Mouse (Mus musculus): ENCODE measurements around the gene Tcp11x2. TPM values are rescaled to one million over a fixed set of nuclear protein-coding genes. Genes with fewer than 3 reads are reported as not detected.

The Tcp11x2 gene
- 0.07 TPM in 1 of 2 replicates, not detected in the other for polyA plus RNA-seq (2016; fragmentation: Nextera tagmentation; extraction: Ambion mirVana)

GRCm38 (mm10) chrX:135693633-135694032 is at the start of gene Tcp11x2:
Gene Tcp11x2 (minus strand): TSS chrX:135693790.
- no peaks in the 10 kb centered on the region for H3K9me3 ChIP-seq
- no peak within 1 kb of the TSS for H3K27ac ChIP-seq (replicated peaks)
- no peak within 1 kb of the TSS for H3K4me3 ChIP-seq
- no peaks in the 10 kb centered on the region for H3K36me3 ChIP-seq (replicated peaks)
- no peaks in the 10 kb centered on the region for H3K4me1 ChIP-seq
- 58% methylated on average over 1 of the region's 1 CpGs for WGBS
- peaks cover 48% of the 10 kb centered on the region for H3K27me3 ChIP-seq (replicated peaks; ENCODE audit: low read depth, poor library complexity, severe bottlenecking)
- no peak for DNase-seq (ENCODE audit: low spot score)

- Histone ChIP-seq H3K27me3 (replicated peaks; ENCODE audit: low read depth, poor library complexity, severe bottlenecking) (peaks cover 49% of the 10 kb centered on the region), H3K4me3 (peak overlapping the region; percentile 69), H3K36me3 (replicated peaks) (peaks cover 19% of the 10 kb centered on the region), H3K9me3 (no peaks in the 10 kb centered on the region), H3K27ac (replicated peaks) (peak overlapping the region; percentile 84), H3K4me1 (peaks cover 4% of the 10 kb centered on the region; the same call in 1 of the 2 replicates)
- DNase-seq (ENCODE audit: low spot score) = no peak
- 24% methylated on average over 7 of the region's 7 CpGs for WGBS
These were observed 49.4 kb upstream of the Tcp11x2 start for GRCm38 (mm10) chrX:135743056-135743355.

- Histone ChIP-seq H3K9me3 (no peaks in the 10 kb centered on the region), H3K36me3 (replicated peaks) (peaks cover 19% of the 10 kb centered on the region), H3K27ac (replicated peaks) (peak within 1 kb of the TSS; percentile 84), H3K4me1 (peaks cover 4% of the 10 kb centered on the region; the same call in 1 of the 2 replicates), H3K4me3 (peak within 1 kb of the TSS; percentile 69), H3K27me3 (replicated peaks; ENCODE audit: low read depth, poor library complexity, severe bottlenecking) (peaks cover 51% of the 10 kb centered on the region)
- WGBS = 19% methylated on average over 48 of the region's 48 CpGs
- DNase-seq (ENCODE audit: low spot score) = peak; percentile 84
These were observed 48.9 kb upstream of the Tcp11x2 start, which contains the start of the genes Armcx5 and Gprasp1 for GRCm38 (mm10) chrX:135742304-135743055. Gene Armcx5 (plus strand): TSS chrX:135742733. Gene Gprasp1 (plus strand): TSS chrX:135742733.

GRCm38 (mm10) chrX:135738730-135739520 is 45.3 kb upstream of the Tcp11x2 start:
- Histone ChIP-seq H3K36me3 (replicated peaks) (no peaks in the 10 kb centered on the region), H3K4me1 (peaks cover 4% of the 10 kb centered on the region; the same call in 1 of the 2 replicates), H3K27me3 (replicated peaks; ENCODE audit: low read depth, poor library complexity, severe bottlenecking) (peaks cover 49% of the 10 kb centered on the region), H3K27ac (replicated peaks) (no peak overlapping the region), H3K4me3 (no peak overlapping the region), H3K9me3 (no peaks in the 10 kb centered on the region)
- WGBS = 93% methylated on average over 2 of the region's 2 CpGs
- DNase-seq (ENCODE audit: low spot score) = no peak

GRCm38 (mm10) chrX:135725161-135725560 is 31.6 kb upstream of the Tcp11x2 start, which contains the start of gene Tmsb15a:
Gene Tmsb15a (minus strand): TSS chrX:135725261.
- Histone ChIP-seq H3K4me3 (no peak within 1 kb of the TSS), H3K36me3 (replicated peaks) (no peaks in the 10 kb centered on the region), H3K4me1 (no peaks in the 10 kb centered on the region), H3K9me3 (no peaks in the 10 kb centered on the region), H3K27me3 (replicated peaks; ENCODE audit: low read depth, poor library complexity, severe bottlenecking) (peaks cover 69% of the 10 kb centered on the region), H3K27ac (replicated peaks) (no peak within 1 kb of the TSS)
- WGBS = 81% methylated on average over 10 of the region's 10 CpGs
- no peak for DNase-seq (ENCODE audit: low spot score)

GRCm38 (mm10) chrX:135712845-135713244 is 19.3 kb upstream of the Tcp11x2 start:
- H3K27me3 ChIP-seq (replicated peaks; ENCODE audit: low read depth, poor library complexity, severe bottlenecking) = peaks cover 34% of the 10 kb centered on the region; the same call in 1 of the 2 replicates
- no peak overlapping the region for H3K27ac ChIP-seq (replicated peaks)
- DNase-seq (ENCODE audit: low spot score) = no peak
- H3K9me3 ChIP-seq = no peaks in the 10 kb centered on the region
- WGBS = 82% methylated on average over 2 of the region's 2 CpGs
- H3K36me3 ChIP-seq (replicated peaks) = no peaks in the 10 kb centered on the region
- H3K4me1 ChIP-seq = no peaks in the 10 kb centered on the region
- H3K4me3 ChIP-seq = no peak overlapping the region

GRCm38 (mm10) chrX:135704349-135704748 is 10.8 kb upstream of the Tcp11x2 start:
- Histone ChIP-seq H3K4me3 (no peak overlapping the region), H3K36me3 (replicated peaks) (no peaks in the 10 kb centered on the region), H3K27me3 (replicated peaks; ENCODE audit: low read depth, poor library complexity, severe bottlenecking) (peaks cover 12% of the 10 kb centered on the region), H3K4me1 (no peaks in the 10 kb centered on the region), H3K9me3 (no peaks in the 10 kb centered on the region), H3K27ac (replicated peaks) (no peak overlapping the region)
- WGBS = 57% methylated on average over 2 of the region's 2 CpGs
- no peak for DNase-seq (ENCODE audit: low spot score)

- WGBS = 93% methylated on average over 1 of the region's 1 CpGs
- no peak for DNase-seq (ENCODE audit: low spot score)
- peaks cover 12% of the 10 kb centered on the region for H3K27me3 ChIP-seq (replicated peaks; ENCODE audit: low read depth, poor library complexity, severe bottlenecking)
- no peaks in the 10 kb centered on the region for H3K9me3 ChIP-seq
- no peaks in the 10 kb centered on the region for H3K36me3 ChIP-seq (replicated peaks)
- no peak overlapping the region for H3K27ac ChIP-seq (replicated peaks)
- no peak overlapping the region for H3K4me3 ChIP-seq
- H3K4me1 ChIP-seq = no peaks in the 10 kb centered on the region
These were observed 9.5 kb upstream of the Tcp11x2 start for GRCm38 (mm10) chrX:135703111-135703510.

- no peaks in the 10 kb centered on the region for H3K36me3 ChIP-seq (replicated peaks)
- 79% methylated on average over 3 of the region's 3 CpGs for WGBS
- no peaks in the 10 kb centered on the region for H3K4me1 ChIP-seq
- H3K4me3 ChIP-seq = no peak overlapping the region
- no peak overlapping the region for H3K27ac ChIP-seq (replicated peaks)
- DNase-seq (ENCODE audit: low spot score) = no peak
- peaks cover 81% of the 10 kb centered on the region for H3K27me3 ChIP-seq (replicated peaks; ENCODE audit: low read depth, poor library complexity, severe bottlenecking)
- no peaks in the 10 kb centered on the region for H3K9me3 ChIP-seq
These were observed 5.8 kb downstream of the Tcp11x2 start for GRCm38 (mm10) chrX:135687802-135688201.

- H3K9me3 ChIP-seq = no peaks in the 10 kb centered on the region; the same call in 1 of the 2 replicates
- WGBS = 83% methylated on average over 2 of the region's 2 CpGs
- DNase-seq (ENCODE audit: low spot score) = no peak
- no peak overlapping the region for H3K27ac ChIP-seq (replicated peaks)
- H3K4me1 ChIP-seq = no peaks in the 10 kb centered on the region
- H3K36me3 ChIP-seq (replicated peaks) = no peaks in the 10 kb centered on the region
- H3K4me3 ChIP-seq = no peak overlapping the region
- H3K27me3 ChIP-seq (replicated peaks; ENCODE audit: low read depth, poor library complexity, severe bottlenecking) = peaks cover 85% of the 10 kb centered on the region
These were observed 11.7 kb downstream of the Tcp11x2 start for GRCm38 (mm10) chrX:135681858-135682257.

- Histone ChIP-seq H3K4me1 (no peaks in the 10 kb centered on the region), H3K27me3 (replicated peaks; ENCODE audit: low read depth, poor library complexity, severe bottlenecking) (peaks cover 10% of the 10 kb centered on the region), H3K4me3 (no peak overlapping the region), H3K9me3 (no peaks in the 10 kb centered on the region), H3K27ac (replicated peaks) (no peak overlapping the region), H3K36me3 (replicated peaks) (no peaks in the 10 kb centered on the region)
- WGBS = 52% methylated on average over 9 of the region's 9 CpGs
- DNase-seq (ENCODE audit: low spot score) = peak; percentile 7
These were observed 41.3 kb downstream of the Tcp11x2 start for GRCm38 (mm10) chrX:135652173-135652772.

GRCm38 (mm10) chrX:135627605-135628004 is 66.0 kb downstream of the Tcp11x2 start, which contains the start of gene Prame:
Gene Prame (minus strand): TSS chrX:135627705.
- no peaks in the 10 kb centered on the region; the same call in 1 of the 2 replicates for H3K27me3 ChIP-seq (replicated peaks; ENCODE audit: low read depth, poor library complexity, severe bottlenecking)
- no peak within 1 kb of the TSS for H3K27ac ChIP-seq (replicated peaks)
- H3K36me3 ChIP-seq (replicated peaks) = no peaks in the 10 kb centered on the region
- H3K4me3 ChIP-seq = no peak within 1 kb of the TSS
- no peak for DNase-seq (ENCODE audit: low spot score)
- H3K9me3 ChIP-seq = no peaks in the 10 kb centered on the region
- WGBS = 94% methylated on average over 11 of the region's 11 CpGs
- no peaks in the 10 kb centered on the region for H3K4me1 ChIP-seq
